Mouse (Mus musculus) left cerebral cortex, adult 6 months (tissue): ENCODE measurements around the gene Cdk2ap1. TPM values are rescaled to one million over a fixed set of nuclear protein-coding genes. Genes with fewer than 3 reads are reported as not detected.

ENCODE experiments used
- long read RNA-seq, 2 experiments: library from polyadenylated mRNA; unstranded; transcript quantifications; one replicate each; pipeline ENCODE4 v2.0.0; 2019 to 2020
- polyA plus RNA-seq: library from polyadenylated mRNA; unstranded; fragments of <200 nt; fragmentation: Nextera tagmentation; gene quantifications from 2 replicates; pipeline ENCODE4 v1.2.3, GENCODE M21; 2021

The Cdk2ap1 gene
- 25.5 and 85.7 TPM in 2 replicates for polyA plus RNA-seq
- long read RNA-seq, experiment 1, partial matches to known transcripts: 0 of 13 reads
- long read RNA-seq, experiment 1, other reads (novel, unspliced or antisense): 5 of 13 reads
- long read RNA-seq, experiment 2, transcript Cdk2ap1-201 (4 exons, 1,315 nt): major isoform, 6 of 27 reads
- long read RNA-seq, experiment 2, partial matches to known transcripts: 5 of 27 reads
- long read RNA-seq, experiment 2, other reads (novel, unspliced or antisense): 12 of 27 reads

DNA sequence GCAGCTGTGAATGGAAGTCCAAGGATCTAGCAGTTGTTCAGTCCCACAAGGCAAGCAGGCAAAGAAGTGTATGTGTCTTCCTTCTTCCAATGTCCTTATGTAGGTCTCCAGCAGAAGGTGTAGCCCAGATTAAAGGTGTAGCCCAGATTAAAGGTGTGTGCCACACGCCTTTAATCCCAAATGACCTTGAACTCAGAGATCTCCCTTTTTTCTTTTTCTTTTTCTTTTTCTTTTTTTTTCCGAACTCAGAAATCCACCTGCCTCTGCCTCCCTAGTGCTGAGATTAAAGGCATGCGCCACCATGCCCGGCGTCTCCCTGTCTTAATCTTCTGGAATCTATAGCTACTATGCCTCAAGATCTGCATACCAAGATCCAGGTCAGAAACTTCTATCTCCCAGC, at the start of gene Cdk2ap1:
Cdk2ap1 (minus strand) TSS at position 101 of the 400 bp plus-strand sequence.

DNA sequence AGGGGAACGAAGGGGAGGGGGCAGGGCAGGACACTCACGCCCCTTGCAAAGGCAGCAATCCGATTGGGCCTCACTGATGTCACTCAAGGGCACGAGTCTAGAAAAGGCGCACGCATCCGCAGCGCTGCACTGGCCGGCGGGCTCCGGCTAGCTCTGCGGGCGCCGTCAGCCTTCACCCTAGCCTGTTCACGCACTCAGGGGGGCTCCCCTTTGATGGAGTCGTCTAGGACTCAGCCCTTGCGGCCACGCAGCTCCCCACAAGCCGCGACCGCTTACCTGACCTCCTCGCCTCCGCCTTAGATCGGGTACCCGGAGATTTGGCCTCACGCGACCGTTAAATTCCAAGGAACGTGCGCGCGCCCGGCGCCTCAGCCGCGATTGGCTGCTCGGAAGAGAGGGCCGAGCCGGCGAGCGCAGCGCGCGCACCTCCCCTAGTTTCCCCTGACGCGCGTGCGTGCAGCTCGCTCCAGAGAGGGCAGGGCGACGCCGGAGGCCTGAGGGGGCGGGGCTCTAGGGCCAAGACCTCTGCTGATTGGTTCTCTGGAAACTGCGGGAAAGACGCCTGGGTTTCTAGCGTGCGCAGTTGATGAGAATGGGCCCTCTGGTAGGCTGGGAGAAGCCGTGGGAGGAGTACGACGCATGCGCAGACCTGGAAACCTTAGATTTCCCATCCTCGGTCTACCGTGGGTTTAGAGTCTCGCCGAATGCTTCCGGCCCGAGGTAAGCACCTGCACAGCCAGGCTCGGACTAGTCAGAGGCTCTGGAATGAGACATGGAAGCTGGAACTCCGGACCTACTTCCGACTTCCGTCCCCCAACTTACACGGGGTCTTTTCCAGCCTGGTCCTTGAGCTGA, 35.1 kb downstream of the Cdk2ap1 start, which contains the start of the genes Mphosph9 and 2810006K23Rik:
Mphosph9 (minus strand) TSS at position 463 of the 855 bp plus-strand sequence.
2810006K23Rik (plus strand) TSS at position 580 of the 855 bp plus-strand sequence.

Other genes starting within 250 kb of the Cdk2ap1 start
- 105 and 120 TPM in 2 replicates for gene Arl6ip4, start 247.0 kb downstream of the Cdk2ap1 start, polyA plus RNA-seq
- 35.1 and 39.8 TPM in 2 replicates for gene Pitpnm2, start 113.3 kb downstream of the Cdk2ap1 start, polyA plus RNA-seq
- gene Mphosph9, start 35.1 kb downstream of the Cdk2ap1 start, polyA plus RNA-seq: 5.0 and 9.7 TPM in 2 replicates
- 11.6 and 12.8 TPM in 2 replicates for gene 2810006K23Rik, start 35.0 kb downstream of the Cdk2ap1 start, polyA plus RNA-seq
- gene Sbno1, start 62.9 kb upstream of the Cdk2ap1 start, polyA plus RNA-seq: 51.9 and 59.2 TPM in 2 replicates
- 5.7 and 13.3 TPM in 2 replicates for gene Kmt5a, start 76.8 kb upstream of the Cdk2ap1 start, polyA plus RNA-seq
- 23.9 and 28.5 TPM in 2 replicates for gene Rilpl2, start 115.3 kb upstream of the Cdk2ap1 start, polyA plus RNA-seq
- gene Snrnp35, start 120.1 kb upstream of the Cdk2ap1 start, polyA plus RNA-seq: 7.9 and 11.4 TPM in 2 replicates
- gene Rilpl1, start 168.3 kb upstream of the Cdk2ap1 start, polyA plus RNA-seq: 21.5 and 28.7 TPM in 2 replicates
- gene Tmed2, start 177.6 kb upstream of the Cdk2ap1 start, polyA plus RNA-seq: 146 and 207 TPM in 2 replicates
- 11.1 and 12.3 TPM in 2 replicates for gene Ddx55, start 189.8 kb upstream of the Cdk2ap1 start, polyA plus RNA-seq
- gene Eif2b1, start 216.0 kb upstream of the Cdk2ap1 start, polyA plus RNA-seq: 35.3 and 42.7 TPM in 2 replicates
- gene Gtf2h3, start 216.1 kb upstream of the Cdk2ap1 start, polyA plus RNA-seq: 15.6 and 24.1 TPM in 2 replicates